Mouse (Mus musculus): ENCODE measurements around the gene Snx29. TPM values are rescaled to one million over a fixed set of nuclear protein-coding genes. Genes with fewer than 3 reads are reported as not detected.

The Snx29 gene
- total and polyA plus RNA-seq, 2 experiments: 2.0 to 10.3 TPM

GRCm38 (mm10) chr16:11479605-11480004 lies 156.9 kb downstream of the Snx29 start:
- Histone ChIP-seq H3K27me3 (ENCODE audit: control insufficient read depth, insufficient read depth, low read length) (no peaks in the 10 kb centered on the region), H3K36me3 (ENCODE audit: control insufficient read depth, insufficient read depth, low read length) (peaks cover 9% of the 10 kb centered on the region), H3K27ac (replicated peaks; ENCODE audit: insufficient read depth, low read depth, low read length) (no peak overlapping the region), H3K79me2 (ENCODE audit: control insufficient read depth, insufficient read depth, low read length) (no peaks in the 10 kb centered on the region), H3K9ac (ENCODE audit: low read depth, low read length) (no peak overlapping the region), H3K4me1 (ENCODE audit: control insufficient read depth, insufficient read depth, low read length) (no peaks in the 10 kb centered on the region), H3K4me3 (ENCODE audit: insufficient read depth, low read depth, low read length) (no peak overlapping the region)
- TF ChIP-seq CTCF (IDR thresholded peaks at IDR 0.05; ENCODE audit: low read depth, low read length) (no peak), POLR2A (IDR thresholded peaks at IDR 0.05; ENCODE audit: extremely low read depth, insufficient read depth, low read length) (no peak)
- DNase-seq (ENCODE audit: extremely low read depth, low read depth, low spot score): no peak
- WGBS: 80% methylated on average over 4 of the region's 4 CpGs

- Histone ChIP-seq H3K36me3 (ENCODE audit: control insufficient read depth, insufficient read depth, low read length) (peaks cover 4% of the 10 kb centered on the region; the same call in 1 of the 2 replicates), H3K27me3 (ENCODE audit: control insufficient read depth, insufficient read depth, low read length) (no peaks in the 10 kb centered on the region), H3K4me3 (ENCODE audit: insufficient read depth, low read depth, low read length) (no peak overlapping the region), H3K27ac (replicated peaks; ENCODE audit: insufficient read depth, low read depth, low read length) (no peak overlapping the region), H3K79me2 (ENCODE audit: control insufficient read depth, insufficient read depth, low read length) (no peaks in the 10 kb centered on the region), H3K9ac (ENCODE audit: low read depth, low read length) (no peak overlapping the region), H3K4me1 (ENCODE audit: control insufficient read depth, insufficient read depth, low read length) (no peaks in the 10 kb centered on the region)
- no peak for DNase-seq (ENCODE audit: extremely low read depth, low read depth, low spot score)
- TF ChIP-seq CTCF (IDR thresholded peaks at IDR 0.05; ENCODE audit: low read depth, low read length) (no peak), POLR2A (IDR thresholded peaks at IDR 0.05; ENCODE audit: extremely low read depth, insufficient read depth, low read length) (no peak)
- WGBS: 96% methylated on average over 2 of the region's 2 CpGs
Observed at GRCm38 (mm10) chr16:11482189-11482588, 159.5 kb downstream of the Snx29 start.

GRCm38 (mm10) chr16:11494895-11495294 lies 172.2 kb downstream of the Snx29 start:
- peaks cover 3% of the 10 kb centered on the region; the same call in 1 of the 2 replicates for H3K36me3 ChIP-seq (ENCODE audit: control insufficient read depth, insufficient read depth, low read length)
- no peak overlapping the region for H3K4me3 ChIP-seq (ENCODE audit: insufficient read depth, low read depth, low read length)
- no peaks in the 10 kb centered on the region for H3K4me1 ChIP-seq (ENCODE audit: control insufficient read depth, insufficient read depth, low read length)
- TF ChIP-seq POLR2A (IDR thresholded peaks at IDR 0.05; ENCODE audit: extremely low read depth, insufficient read depth, low read length): no peak
- no peak for TF ChIP-seq CTCF (IDR thresholded peaks at IDR 0.05; ENCODE audit: low read depth, low read length)
- H3K9ac ChIP-seq (ENCODE audit: low read depth, low read length): no peak overlapping the region
- no peaks in the 10 kb centered on the region for H3K27me3 ChIP-seq (ENCODE audit: control insufficient read depth, insufficient read depth, low read length)
- DNase-seq (ENCODE audit: extremely low read depth, low read depth, low spot score): no peak
- WGBS: 91% methylated on average over 7 of the region's 7 CpGs
- no peak overlapping the region for H3K27ac ChIP-seq (replicated peaks; ENCODE audit: insufficient read depth, low read depth, low read length)
- H3K79me2 ChIP-seq (ENCODE audit: control insufficient read depth, insufficient read depth, low read length): no peaks in the 10 kb centered on the region

GRCm38 (mm10) chr16:11495923-11496616 lies 173.4 kb downstream of the Snx29 start:
- TF ChIP-seq POLR2A (IDR thresholded peaks at IDR 0.05; ENCODE audit: extremely low read depth, insufficient read depth, low read length) (no peak), CTCF (IDR thresholded peaks at IDR 0.05; ENCODE audit: low read depth, low read length) (no peak)
- Histone ChIP-seq H3K36me3 (ENCODE audit: control insufficient read depth, insufficient read depth, low read length) (peaks cover 3% of the 10 kb centered on the region; the same call in 1 of the 2 replicates), H3K9ac (ENCODE audit: low read depth, low read length) (no peak overlapping the region), H3K79me2 (ENCODE audit: control insufficient read depth, insufficient read depth, low read length) (no peaks in the 10 kb centered on the region), H3K27me3 (ENCODE audit: control insufficient read depth, insufficient read depth, low read length) (no peaks in the 10 kb centered on the region), H3K27ac (replicated peaks; ENCODE audit: insufficient read depth, low read depth, low read length) (no peak overlapping the region), H3K4me1 (ENCODE audit: control insufficient read depth, insufficient read depth, low read length) (no peaks in the 10 kb centered on the region), H3K4me3 (ENCODE audit: insufficient read depth, low read depth, low read length) (no peak overlapping the region)
- 86% methylated on average over 10 of the region's 10 CpGs for WGBS
- no peak for DNase-seq (ENCODE audit: extremely low read depth, low read depth, low spot score)

- Histone ChIP-seq H3K27ac (replicated peaks; ENCODE audit: insufficient read depth, low read depth, low read length) (no peak overlapping the region), H3K36me3 (ENCODE audit: control insufficient read depth, insufficient read depth, low read length) (peaks cover 3% of the 10 kb centered on the region; the same call in 1 of the 2 replicates), H3K27me3 (ENCODE audit: control insufficient read depth, insufficient read depth, low read length) (no peaks in the 10 kb centered on the region), H3K79me2 (ENCODE audit: control insufficient read depth, insufficient read depth, low read length) (no peaks in the 10 kb centered on the region), H3K4me3 (ENCODE audit: insufficient read depth, low read depth, low read length) (no peak overlapping the region), H3K9ac (ENCODE audit: low read depth, low read length) (no peak overlapping the region), H3K4me1 (ENCODE audit: control insufficient read depth, insufficient read depth, low read length) (no peaks in the 10 kb centered on the region)
- 90% methylated on average over 3 of the region's 3 CpGs for WGBS
- TF ChIP-seq CTCF (IDR thresholded peaks at IDR 0.05; ENCODE audit: low read depth, low read length): no peak
- no peak for TF ChIP-seq POLR2A (IDR thresholded peaks at IDR 0.05; ENCODE audit: extremely low read depth, insufficient read depth, low read length)
- no peak for DNase-seq (ENCODE audit: extremely low read depth, low read depth, low spot score)
Observed at GRCm38 (mm10) chr16:11496721-11497120, 174.0 kb downstream of the Snx29 start.

GRCm38 (mm10) chr16:11500061-11500460 lies 177.4 kb downstream of the Snx29 start:
- TF ChIP-seq CTCF (IDR thresholded peaks at IDR 0.05; ENCODE audit: low read depth, low read length): no peak
- no peak for TF ChIP-seq POLR2A (IDR thresholded peaks at IDR 0.05; ENCODE audit: extremely low read depth, insufficient read depth, low read length)
- no peaks in the 10 kb centered on the region; the same call in 1 of the 2 replicates for H3K36me3 ChIP-seq (ENCODE audit: control insufficient read depth, insufficient read depth, low read length)
- H3K27me3 ChIP-seq (ENCODE audit: control insufficient read depth, insufficient read depth, low read length): no peaks in the 10 kb centered on the region
- H3K27ac ChIP-seq (replicated peaks; ENCODE audit: insufficient read depth, low read depth, low read length): no peak overlapping the region
- no peaks in the 10 kb centered on the region for H3K4me1 ChIP-seq (ENCODE audit: control insufficient read depth, insufficient read depth, low read length)
- no peak overlapping the region for H3K9ac ChIP-seq (ENCODE audit: low read depth, low read length)
- WGBS: 92% methylated on average over 4 of the region's 4 CpGs
- no peak overlapping the region for H3K4me3 ChIP-seq (ENCODE audit: insufficient read depth, low read depth, low read length)
- no peak for DNase-seq (ENCODE audit: extremely low read depth, low read depth, low spot score)
- no peaks in the 10 kb centered on the region for H3K79me2 ChIP-seq (ENCODE audit: control insufficient read depth, insufficient read depth, low read length)
